Mouse (Mus musculus) forebrain, embryonic 14.5 days (tissue): ENCODE data around the gene Chst11. TPM values are rescaled to one million over a fixed set of nuclear protein-coding genes. Genes with fewer than 3 reads are reported as not detected.

Source experiments
- ATAC-seq: fragments of 200-750 bp; cut with Nextera tagmentation; 2 replicates; pipeline ENCODE4 v1.8.0; 2017; ENCODE audit warnings: mild to moderate bottlenecking, moderate library complexity
- DNase-seq: peaks from one replicate; pipeline ENCODE4 v3.0.0-alpha.2; 2015; ENCODE audit warnings: low spot score
- H3K27ac ChIP-seq: fragments of 300-500 bp; sonication (generic); 2 replicates; pipeline ENCODE4 v1.5.1; 2014; ENCODE audit warnings: low read depth, mild to moderate bottlenecking, control low read depth, low read length, moderate library complexity
- H3K27me3 ChIP-seq: fragments of 300-500 bp; sonication (generic); replicated peaks from 2 replicates; pipeline ENCODE4 v1.6.1; 2014; ENCODE audit warnings: low read length, control low read depth, mixed read lengths; ENCODE audit not compliant: control insufficient read depth, insufficient read depth
- H3K36me3 ChIP-seq: fragments of 300-500 bp; sonication (generic); 2 replicates; pipeline ENCODE4 v1.6.1; 2014; ENCODE audit warnings: low read length, control low read depth; ENCODE audit not compliant: control insufficient read depth, insufficient read depth
- H3K4me1 ChIP-seq: fragments of 300-500 bp; sonication (generic); 2 replicates; pipeline ENCODE4 v1.6.1; 2014; ENCODE audit warnings: antibody characterized with exemption, low read length, control low read depth; ENCODE audit not compliant: control insufficient read depth, insufficient read depth
- H3K4me2 ChIP-seq: fragments of 300-500 bp; sonication (generic); 2 replicates; pipeline ENCODE4 v1.6.1; 2014; ENCODE audit warnings: mild to moderate bottlenecking, control low read depth, low read length
- H3K4me3 ChIP-seq: fragments of 300-500 bp; sonication (generic); 2 replicates; pipeline ENCODE4 v1.5.1; 2014; ENCODE audit warnings: low read depth, low read length, control low read depth
- H3K9ac ChIP-seq: fragments of 300-500 bp; sonication (generic); 2 replicates; pipeline ENCODE4 v1.6.1; 2014; ENCODE audit warnings: mild to moderate bottlenecking, low read length, control low read depth, moderate library complexity
- H3K9me3 ChIP-seq: fragments of 300-500 bp; sonication (generic); replicated peaks from 2 replicates; pipeline ENCODE4 v1.6.1; 2016; ENCODE audit warnings: low read length, control low read depth, mixed read lengths; ENCODE audit not compliant: control insufficient read depth
- WGBS: fragments of 180-500 bp; shearing (Covaris S2); extraction: QIAGEN DNeasy Blood & Tissue Kit; methylation state at CpG from one replicate; pipeline ENCODE4 v1.1.7; 2014; 5-methylcytosine and 5-hydroxymethylcytosine counted together
- polyA plus RNA-seq: library from polyadenylated mRNA; unstranded; fragments of >200 nt; fragmentation: Nextera tagmentation; extraction: Ambion mirVana; gene quantifications from 2 replicates; pipeline ENCODE4 v1.2.1, GENCODE M21; 2014

Chst11 gene
- polyA plus RNA-seq, 1 experiment from 2014 or later = 4.2 TPM

- H3K9me3 ChIP-seq = no peaks in the 10 kb centered on the region
- 0 out of 2 replicates have a peak overlapping the region, but pooled peaks have one; percentile 5 for H3K27ac ChIP-seq
- H3K27me3 ChIP-seq = no peaks in the 10 kb centered on the region
- no peaks in the 10 kb centered on the region for H3K36me3 ChIP-seq
- 74% methylated on average over 21 of the region's 21 CpGs for WGBS
- peaks cover 20% of the 10 kb centered on the region for H3K4me1 ChIP-seq
- no peak for DNase-seq
- H3K4me3 ChIP-seq = no peak overlapping the region
- H3K9ac ChIP-seq = no peak overlapping the region
- no peak for ATAC-seq
- H3K4me2 ChIP-seq = no peak overlapping the region
Observed at GRCm38 (mm10) chr10:83017760-83018498, 32.6 kb downstream of the Chst11 start.

GRCm38 (mm10) chr10:83018521-83018920, 33.2 kb downstream of the Chst11 start:
- DNase-seq (no peak), ATAC-seq (no peak)
- no peaks in the 10 kb centered on the region for H3K27me3 ChIP-seq
- no peak overlapping the region for H3K9ac ChIP-seq
- H3K36me3 ChIP-seq = no peaks in the 10 kb centered on the region
- no peak overlapping the region for H3K4me3 ChIP-seq
- H3K4me1 ChIP-seq = peaks cover 20% of the 10 kb centered on the region
- no peak overlapping the region for H3K4me2 ChIP-seq
- whole genome bisulfite sequencing = 56% methylated on average over 5 of the region's 5 CpGs
- no peak overlapping the region for H3K27ac ChIP-seq
- no peaks in the 10 kb centered on the region for H3K9me3 ChIP-seq

GRCm38 (mm10) chr10:83019497-83020270, 34.4 kb downstream of the Chst11 start:
- ATAC-seq (peak; percentile 77), DNase-seq (peak; percentile 79)
- Histone ChIP-seq H3K4me2 (peak overlapping the region; percentile 35), H3K27ac (peak overlapping the region; percentile 58), H3K4me3 (no peak overlapping the region), H3K4me1 (peaks cover 20% of the 10 kb centered on the region), H3K36me3 (no peaks in the 10 kb centered on the region), H3K9ac (peak overlapping the region; percentile 46), H3K27me3 (no peaks in the 10 kb centered on the region), H3K9me3 (no peaks in the 10 kb centered on the region)
- 19% methylated on average over 19 of the region's 19 CpGs for WGBS

- DNase-seq (no peak), ATAC-seq (no peak)
- no peaks in the 10 kb centered on the region for H3K36me3 ChIP-seq
- 96% methylated on average over 1 of the region's 1 CpGs for WGBS
- no peak overlapping the region for H3K4me2 ChIP-seq
- peaks cover 20% of the 10 kb centered on the region for H3K4me1 ChIP-seq
- no peak overlapping the region for H3K27ac ChIP-seq
- H3K9me3 ChIP-seq = no peaks in the 10 kb centered on the region
- no peaks in the 10 kb centered on the region for H3K27me3 ChIP-seq
- H3K9ac ChIP-seq = no peak overlapping the region
- no peak overlapping the region for H3K4me3 ChIP-seq
Observed at GRCm38 (mm10) chr10:83022616-83023015, 37.3 kb downstream of the Chst11 start.

- Histone ChIP-seq H3K9me3 (no peaks in the 10 kb centered on the region), H3K27me3 (no peaks in the 10 kb centered on the region), H3K9ac (no peak overlapping the region), H3K4me2 (no peak overlapping the region), H3K4me1 (no peaks in the 10 kb centered on the region), H3K4me3 (no peak overlapping the region), H3K36me3 (no peaks in the 10 kb centered on the region), H3K27ac (no peak overlapping the region)
- ATAC-seq = no peak
- no peak for DNase-seq
- 90% methylated on average over 5 of the region's 5 CpGs for whole genome bisulfite sequencing
Observed at GRCm38 (mm10) chr10:83026174-83026573, 40.9 kb downstream of the Chst11 start.

GRCm38 (mm10) chr10:83027673-83028072, 42.4 kb downstream of the Chst11 start:
- no peak for ATAC-seq
- no peaks in the 10 kb centered on the region for H3K27me3 ChIP-seq
- no peak overlapping the region for H3K4me2 ChIP-seq
- no peaks in the 10 kb centered on the region for H3K36me3 ChIP-seq
- H3K4me3 ChIP-seq = no peak overlapping the region
- 90% methylated on average over 6 of the region's 6 CpGs for WGBS
- no peaks in the 10 kb centered on the region for H3K9me3 ChIP-seq
- no peak overlapping the region for H3K27ac ChIP-seq
- no peaks in the 10 kb centered on the region for H3K4me1 ChIP-seq
- no peak for DNase-seq
- H3K9ac ChIP-seq = no peak overlapping the region

- H3K4me1 ChIP-seq = no peaks in the 10 kb centered on the region
- no peak overlapping the region for H3K27ac ChIP-seq
- no peak overlapping the region for H3K4me2 ChIP-seq
- no peak overlapping the region for H3K9ac ChIP-seq
- 81% methylated on average over 5 of the region's 5 CpGs for WGBS
- H3K36me3 ChIP-seq = no peaks in the 10 kb centered on the region
- no peak overlapping the region for H3K4me3 ChIP-seq
- no peaks in the 10 kb centered on the region for H3K9me3 ChIP-seq
- DNase-seq = no peak
- ATAC-seq = no peak
- no peaks in the 10 kb centered on the region for H3K27me3 ChIP-seq
Observed at GRCm38 (mm10) chr10:83030103-83030661, 44.9 kb downstream of the Chst11 start.

GRCm38 (mm10) chr10:83030928-83031327, 45.6 kb downstream of the Chst11 start:
- H3K9me3 ChIP-seq = no peaks in the 10 kb centered on the region
- no peak overlapping the region for H3K4me3 ChIP-seq
- no peaks in the 10 kb centered on the region for H3K4me1 ChIP-seq
- H3K4me2 ChIP-seq = no peak overlapping the region
- H3K27ac ChIP-seq = no peak overlapping the region
- H3K36me3 ChIP-seq = no peaks in the 10 kb centered on the region
- DNase-seq = no peak
- no peak overlapping the region for H3K9ac ChIP-seq
- ATAC-seq = no peak
- 66% methylated on average over 6 of the region's 6 CpGs for WGBS
- H3K27me3 ChIP-seq = no peaks in the 10 kb centered on the region

GRCm38 (mm10) chr10:83031561-83031960, 46.3 kb downstream of the Chst11 start:
- H3K4me1 ChIP-seq = no peaks in the 10 kb centered on the region
- H3K4me2 ChIP-seq = no peak overlapping the region
- H3K9me3 ChIP-seq = no peaks in the 10 kb centered on the region
- no peak for DNase-seq
- H3K36me3 ChIP-seq = no peaks in the 10 kb centered on the region
- H3K27me3 ChIP-seq = no peaks in the 10 kb centered on the region
- no peak overlapping the region for H3K9ac ChIP-seq
- 59% methylated on average over 4 of the region's 4 CpGs for WGBS
- H3K27ac ChIP-seq = no peak overlapping the region
- no peak for ATAC-seq
- H3K4me3 ChIP-seq = no peak overlapping the region
